Mouse (Mus musculus) brain, embryonic 14.5 days (tissue): ENCODE results near the gene Dkk3.
A peak's percentile ranks its signal among the peaks of the same experiment; 100 is the strongest.

Experiments used
- CTCF ChIP-seq: fragments of 200-500 bp; IDR thresholded peaks from 2 replicates; pipeline ENCODE4 v1.5.1; 2012; ENCODE audit warnings: inconsistent platforms, mild to moderate bottlenecking, moderate library complexity, borderline replicate concordance; ENCODE audit not compliant: insufficient read depth, insufficient read length; ENCODE audit errors: extremely low read depth
- POLR2A ChIP-seq: fragments of 200-500 bp; IDR thresholded peaks from 2 replicates; pipeline ENCODE4 v1.6.1; 2012; ENCODE audit warnings: mild to moderate bottlenecking, inconsistent platforms, borderline replicate concordance; ENCODE audit not compliant: poor library complexity, insufficient read depth, insufficient read length, severe bottlenecking; ENCODE audit errors: extremely low read depth

- no peak for TF ChIP-seq POLR2A
- TF ChIP-seq CTCF = peak; percentile 21; the same call in 1 of the 2 replicates
Observed at GRCm38 (mm10) chr7:112133277-112133676, 25.6 kb downstream of the Dkk3 start.
